Mouse (Mus musculus): ENCODE results near the gene Chrna1. TPM values are rescaled to one million over a fixed set of nuclear protein-coding genes. Genes with fewer than 3 reads are reported as not detected.

The Chrna1 gene
- polyA plus RNA-seq (2012; rRNA removed), result under 0.01 and 0.14 TPM in 2 replicates

DNA sequence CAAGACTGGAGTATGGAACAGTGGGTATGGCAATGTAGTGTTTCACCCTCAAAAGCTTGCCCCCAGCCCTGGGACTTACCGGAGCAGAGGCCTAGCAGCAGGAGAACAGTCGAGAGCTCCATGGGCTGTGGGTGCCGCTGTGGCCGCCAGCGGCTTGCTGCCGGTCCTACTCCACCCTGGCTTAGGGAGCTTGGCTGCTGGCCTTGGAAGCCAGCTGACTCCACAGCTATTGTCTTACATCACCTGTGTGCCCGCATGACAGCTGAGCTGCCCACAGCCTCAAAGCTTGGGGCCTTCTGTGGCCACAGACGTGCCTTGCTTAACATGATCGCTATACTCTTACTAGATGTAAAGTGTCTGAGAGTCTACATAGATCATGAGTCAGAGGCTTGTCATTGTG, at the start of gene Chrna1:
TSS of gene Chrna1 (minus strand) at position 173 of the 400 bp plus-strand sequence.

DNA sequence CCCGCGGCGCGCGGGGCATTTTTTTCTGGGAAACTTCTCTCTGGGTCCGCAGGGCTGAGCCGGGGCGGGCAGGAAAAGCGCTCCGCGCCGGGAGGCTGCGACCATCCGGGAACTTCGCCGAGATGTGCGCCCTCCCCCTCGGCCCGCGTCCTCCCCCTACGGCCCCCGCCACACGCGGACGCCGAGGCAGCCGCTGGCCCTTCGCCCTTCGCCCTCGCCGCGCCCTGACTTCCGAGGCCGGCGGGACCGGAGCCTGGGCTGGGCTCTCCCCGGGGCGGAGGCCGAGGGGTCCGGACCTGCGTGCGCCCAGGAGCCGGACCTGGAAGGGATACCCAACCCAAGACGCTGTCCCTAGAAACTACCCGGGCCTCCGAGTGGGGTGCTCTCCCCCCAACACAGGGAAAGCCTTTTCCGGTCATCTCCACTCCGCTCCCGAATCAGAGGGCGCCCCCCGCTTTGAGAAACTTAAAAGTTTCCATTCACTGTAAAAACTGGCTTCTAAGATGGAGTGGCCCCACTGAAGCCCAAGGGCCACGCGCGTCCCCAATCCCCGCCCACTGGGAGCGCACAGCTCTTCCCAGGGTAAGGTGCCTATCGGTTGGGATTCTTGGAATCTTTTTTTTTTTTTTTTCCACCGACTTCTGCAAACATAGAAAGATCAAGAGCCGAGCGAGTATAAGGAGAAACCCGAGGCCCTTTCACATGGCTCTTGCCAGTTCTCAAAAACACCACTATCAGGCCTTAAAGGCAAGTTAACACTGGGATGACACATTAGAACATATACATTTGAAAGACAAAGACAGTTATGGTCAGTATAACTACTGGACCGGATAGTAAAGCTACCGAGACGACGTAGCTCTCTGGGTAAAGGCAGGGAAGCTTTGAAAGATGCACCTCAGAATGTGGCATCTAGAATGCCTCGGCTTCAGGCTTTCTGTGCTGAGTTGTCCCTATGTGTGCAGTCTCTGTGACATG, 50.5 kb downstream of the Chrna1 start, which contains the start of gene Wipf1:
TSS of gene Wipf1 (minus strand) at position 379 of the 975 bp plus-strand sequence.

Other genes starting within 250 kb of the Chrna1 start
- gene Gpr155, start 193.8 kb downstream of the Chrna1 start, polyA plus RNA-seq (2012; rRNA removed), result 2.9 and 3.7 TPM in 2 replicates
- gene Wipf1, start 50.6 kb downstream of the Chrna1 start, polyA plus RNA-seq (2012; rRNA removed), result 2.9 and 3.8 TPM in 2 replicates
- gene Chn1, start 195.0 kb upstream of the Chrna1 start, polyA plus RNA-seq (2012; rRNA removed), result 0.65 and 1.1 TPM in 2 replicates

Measured in liver, embryonic 14 days (tissue).